Mouse (Mus musculus) MEL (cell line): ENCODE measurements around the gene Mrtfb.
A peak's percentile ranks its signal among the peaks of the same experiment; 100 is the strongest.

ENCODE experiments used
- CTCF ChIP-seq, 3 experiments: IDR thresholded peaks in 2 of 3; conservative IDR thresholded peaks in 1 of 3; 2 replicates each; pipeline ENCODE4 v1.5.1; 2011 to 2012; ENCODE audit warnings: low read length in 3 of 3, low read depth in 2 of 3, mild to moderate bottlenecking in 2 of 3, improper control_type of control experiment in 1 of 3, inconsistent platforms in 1 of 3, mixed read lengths in 1 of 3, moderate library complexity in 1 of 3; ENCODE audit not compliant: control insufficient read depth in 1 of 3, insufficient read depth in 1 of 3, poor library complexity in 1 of 3, severe bottlenecking in 1 of 3
- EP300 ChIP-seq, 2 experiments: IDR thresholded peaks; 2 replicates each; pipeline ENCODE4 v1.6.1; 2011; ENCODE audit warnings: improper control_type of control experiment in 2 of 2, low read length in 2 of 2, low read depth in 1 of 2, mild to moderate bottlenecking in 1 of 2
- GATA1 ChIP-seq: IDR thresholded peaks from 2 replicates; pipeline ENCODE4 v1.6.1; 2011; ENCODE audit warnings: low read depth, low read length, improper control_type of control experiment
- JUND ChIP-seq: IDR thresholded peaks from 2 replicates; pipeline ENCODE4 v1.6.1; 2011; ENCODE audit warnings: low read depth, mild to moderate bottlenecking, improper control_type of control experiment, low read length
- POLR2A ChIP-seq, 2 experiments: IDR thresholded peaks; 2 replicates each; pipeline ENCODE4 v1.6.1; 2011 to 2012; ENCODE audit warnings: low read length in 2 of 2, mild to moderate bottlenecking in 2 of 2, control low read depth in 1 of 2, improper control_type of control experiment in 1 of 2, low read depth in 1 of 2, moderate library complexity in 1 of 2; ENCODE audit not compliant: control insufficient read depth in 1 of 2, insufficient read depth in 1 of 2, poor library complexity in 1 of 2
- POLR2AphosphoS2 ChIP-seq: IDR thresholded peaks from 2 replicates; pipeline ENCODE4 v1.6.1; 2011; ENCODE audit warnings: low read length, improper control_type of control experiment
- TAL1 ChIP-seq: IDR thresholded peaks from 2 replicates; pipeline ENCODE4 v1.6.1; 2012; ENCODE audit warnings: mild to moderate bottlenecking, inconsistent platforms, low read length, moderate library complexity, mixed read lengths
- USF1 ChIP-seq: IDR thresholded peaks from 2 replicates; pipeline ENCODE4 v1.6.1; 2014; ENCODE audit warnings: low read depth, mild to moderate bottlenecking, inconsistent platforms, low read length, improper control_type of control experiment, moderate library complexity
- USF2 ChIP-seq, 2 experiments: IDR thresholded peaks; 2 replicates each; pipeline ENCODE4 v1.6.1; 2011 to 2012; ENCODE audit warnings: improper control_type of control experiment in 2 of 2, low read length in 2 of 2, borderline replicate concordance in 1 of 2, inconsistent platforms in 1 of 2, low read depth in 1 of 2, mild to moderate bottlenecking in 1 of 2; ENCODE audit not compliant: insufficient read depth in 1 of 2

DNA sequence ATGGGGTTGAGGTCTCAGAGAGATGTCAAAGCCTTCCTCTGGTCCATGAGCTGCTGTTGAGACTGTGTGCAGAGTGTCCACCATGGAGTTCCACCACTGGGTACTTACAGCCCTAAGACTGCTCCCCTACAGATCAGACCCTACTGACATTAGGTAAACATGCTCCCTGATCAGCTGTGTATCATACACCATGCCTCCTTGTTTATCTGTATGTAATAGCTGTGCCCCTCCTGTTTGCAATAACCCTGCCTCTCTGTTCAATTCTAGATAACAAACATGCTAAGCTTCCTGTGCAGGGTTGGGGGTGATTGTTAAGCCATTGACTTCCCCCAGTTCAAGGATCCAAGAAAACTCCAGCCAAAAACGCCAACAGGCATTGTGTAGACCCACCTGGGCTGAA is 174.7 kb downstream of the Mrtfb start:
- TF ChIP-seq GATA1 (peak; percentile 52; the same call in 1 of the 2 replicates), EP300 (IDR thresholded peaks at IDR 0.05; ENCODE audit: low read depth in 1 of 2, low read length in 2 of 2) (peak; percentile 35 to 60; a peak in 2 of 4 replicates), USF1 (no peak), POLR2A (IDR thresholded peaks at IDR 0.05; ENCODE audit: control insufficient read depth in 1 of 2, insufficient read depth in 1 of 2, low read depth in 1 of 2, low read length in 2 of 2, poor library complexity in 1 of 2) (no peak), CTCF (IDR thresholded peaks at IDR 0.05 in 2 of 3, conservative IDR thresholded peaks at IDR 0.05 in 1 of 3; ENCODE audit: control insufficient read depth in 1 of 3, insufficient read depth in 1 of 3, low read depth in 2 of 3, low read length in 3 of 3, poor library complexity in 1 of 3, severe bottlenecking in 1 of 3) (no peak), POLR2AphosphoS2 (no peak), USF2 (IDR thresholded peaks at IDR 0.05; ENCODE audit: borderline replicate concordance in 1 of 2, insufficient read depth in 1 of 2, low read depth in 1 of 2, low read length in 2 of 2) (no peak), TAL1 (peak; percentile 44; the same call in 1 of the 2 replicates), JUND (no peak)
